Mouse (Mus musculus): ENCODE data around the gene Mlh1.

DNA sequence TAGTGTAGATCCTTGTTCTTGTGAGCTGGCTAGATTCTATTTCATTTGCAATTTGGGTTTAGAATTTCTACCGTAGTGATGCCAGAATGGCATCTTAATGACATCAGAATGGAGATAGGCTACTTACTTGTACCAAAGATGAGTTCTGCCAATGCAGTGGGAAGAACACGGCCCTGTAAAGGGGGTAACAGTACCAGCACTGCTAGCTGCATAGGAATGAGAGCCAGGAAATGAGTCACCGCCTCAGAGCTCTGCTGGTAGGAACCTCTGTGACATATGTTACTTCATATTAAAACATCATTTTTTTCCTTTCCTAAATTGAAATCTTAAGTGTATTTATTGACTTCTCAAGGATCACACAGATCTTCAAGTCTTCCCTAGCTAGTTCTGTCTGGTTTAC is 89.4 kb downstream of the Mlh1 start:
- TF ChIP-seq CTCF (IDR thresholded peaks at IDR 0.05; ENCODE audit: low read depth, low read length) (no peak), POLR2A (IDR thresholded peaks at IDR 0.05; ENCODE audit: borderline replicate concordance, low read depth, low read length) (no peak)
